Mouse (Mus musculus) hindbrain, embryonic 12.5 days (tissue): ENCODE results near the gene Unc80. TPM values are rescaled to one million over a fixed set of nuclear protein-coding genes. Genes with fewer than 3 reads are reported as not detected.

Source experiments
- ATAC-seq: fragments of 200-750 bp; cut with Nextera tagmentation; 2 replicates; pipeline ENCODE4 v1.8.0; 2017; ENCODE audit warnings: moderate TSS enrichment; ENCODE audit not compliant: low FRiP score
- H3K27ac ChIP-seq: fragments of 300-500 bp; sonication (generic); 2 replicates; pipeline ENCODE4 v1.5.1; 2016; ENCODE audit warnings: mild to moderate bottlenecking
- H3K27me3 ChIP-seq: fragments of 300-500 bp; sonication (generic); 2 replicates; pipeline ENCODE4 v1.6.1; 2016; ENCODE audit warnings: mild to moderate bottlenecking
- H3K36me3 ChIP-seq: fragments of 300-500 bp; sonication (generic); 2 replicates; pipeline ENCODE4 v1.6.1; 2016; ENCODE audit warnings: mild to moderate bottlenecking
- H3K4me1 ChIP-seq: fragments of 300-500 bp; sonication (generic); 2 replicates; pipeline ENCODE4 v1.6.1; 2016
- H3K4me2 ChIP-seq: fragments of 300-500 bp; sonication (generic); replicated peaks from 2 replicates; pipeline ENCODE4 v1.6.1; 2016; ENCODE audit warnings: mild to moderate bottlenecking
- H3K4me3 ChIP-seq: fragments of 300-500 bp; sonication (generic); 2 replicates; pipeline ENCODE4 v1.5.1; 2016; ENCODE audit warnings: mild to moderate bottlenecking
- H3K9ac ChIP-seq: fragments of 300-500 bp; sonication (generic); 2 replicates; pipeline ENCODE4 v1.6.1; 2016; ENCODE audit warnings: mild to moderate bottlenecking, moderate library complexity
- H3K9me3 ChIP-seq: fragments of 300-500 bp; sonication (generic); replicated peaks from 2 replicates; pipeline ENCODE4 v1.6.1; 2016; ENCODE audit warnings: mild to moderate bottlenecking
- WGBS: fragments of 180-500 bp; shearing (Covaris S2); methylation state at CpG from one replicate; pipeline ENCODE4 v1.1.7; 2016; 5-methylcytosine and 5-hydroxymethylcytosine counted together
- polyA plus RNA-seq: library from polyadenylated mRNA; unstranded; fragments of >200 nt; fragmentation: Nextera tagmentation; extraction: Ambion mirVana; gene quantifications from 2 replicates; pipeline ENCODE4 v1.2.1, GENCODE M21; 2016

Gene Unc80
- polyA plus RNA-seq, 1 experiment from 2014 or later, result 1.5 TPM

- WGBS, result 68% methylated on average over 1 of the region's 1 CpGs
- Histone ChIP-seq H3K36me3 (no peaks in the 10 kb centered on the region), H3K9me3 (no peaks in the 10 kb centered on the region), H3K27ac (no peak overlapping the region), H3K4me1 (peaks cover 3% of the 10 kb centered on the region), H3K4me2 (no peak overlapping the region), H3K27me3 (no peaks in the 10 kb centered on the region), H3K9ac (no peak overlapping the region), H3K4me3 (no peak overlapping the region)
- ATAC-seq, result no peak
These were observed 181.8 kb downstream of the Unc80 start for GRCm38 (mm10) chr1:66650006-66650405.

DNA sequence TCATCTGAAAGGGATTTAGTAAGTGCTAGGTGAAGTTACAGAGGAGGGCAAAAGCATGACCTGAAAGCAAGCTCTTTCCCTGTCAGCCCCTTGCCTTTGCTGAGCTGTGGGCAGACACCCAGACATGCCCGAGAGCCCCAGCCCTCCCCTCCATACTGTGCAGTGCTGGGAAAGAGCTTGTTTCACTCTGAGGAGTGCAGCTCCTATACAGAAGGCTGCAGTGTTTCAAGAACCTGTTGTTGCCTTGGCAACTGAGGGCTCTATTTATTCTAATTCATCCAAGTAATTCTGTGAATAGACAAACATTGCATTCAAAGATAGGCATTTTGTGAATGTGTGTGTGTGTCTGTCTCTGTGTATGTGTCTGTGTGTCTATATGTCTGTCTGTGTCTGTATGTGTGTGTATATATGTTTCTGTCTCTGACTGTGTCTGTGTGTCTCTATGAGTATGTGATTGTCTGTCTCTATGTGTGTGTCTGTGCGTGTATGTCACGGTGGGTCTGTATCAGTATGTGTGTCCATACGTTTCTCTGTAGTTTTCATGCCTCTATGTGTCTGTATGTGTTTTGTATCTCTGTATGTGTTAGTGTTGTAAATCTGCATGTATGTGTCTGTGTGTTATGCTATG is 187.1 kb downstream of the Unc80 start:
- Histone ChIP-seq H3K4me1 (peaks cover 8% of the 10 kb centered on the region), H3K4me3 (no peak overlapping the region), H3K9me3 (no peaks in the 10 kb centered on the region), H3K36me3 (no peaks in the 10 kb centered on the region), H3K4me2 (no peak overlapping the region), H3K27me3 (no peaks in the 10 kb centered on the region), H3K27ac (peak overlapping the region; percentile 66), H3K9ac (no peak overlapping the region)
- WGBS, result 39% methylated on average over 4 of the region's 4 CpGs
- peak; percentile 98 for ATAC-seq

- no peak overlapping the region for H3K9ac ChIP-seq
- no peaks in the 10 kb centered on the region for H3K36me3 ChIP-seq
- no peak overlapping the region for H3K4me2 ChIP-seq
- no peaks in the 10 kb centered on the region for H3K27me3 ChIP-seq
- H3K9me3 ChIP-seq, result no peaks in the 10 kb centered on the region
- peaks cover 8% of the 10 kb centered on the region for H3K4me1 ChIP-seq
- no peak overlapping the region for H3K27ac ChIP-seq
- ATAC-seq, result peak; percentile 55; the same call in 1 of the 2 replicates
- no peak overlapping the region for H3K4me3 ChIP-seq
These were observed 187.6 kb downstream of the Unc80 start for GRCm38 (mm10) chr1:66655747-66656119.

DNA sequence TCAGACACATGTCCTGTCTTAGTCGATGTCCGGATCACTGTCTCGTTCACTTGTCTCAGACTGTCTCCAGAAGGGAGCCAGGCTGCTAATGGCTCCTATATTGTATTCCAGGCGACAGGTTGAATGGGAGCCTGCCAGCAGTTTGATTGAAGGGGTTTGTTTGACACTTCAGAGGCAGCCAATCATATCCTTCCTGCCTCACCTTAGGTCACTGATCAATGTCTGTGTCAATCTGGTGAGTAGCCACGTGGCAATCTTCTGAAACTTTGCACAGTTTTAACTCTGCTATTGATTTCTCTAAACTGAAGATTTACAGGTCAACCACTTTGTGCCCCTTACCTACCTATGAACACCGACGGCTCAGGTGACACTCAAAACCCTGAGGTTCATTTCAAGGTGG is 203.3 kb downstream of the Unc80 start:
- H3K4me3 ChIP-seq, result no peak overlapping the region
- no peaks in the 10 kb centered on the region for H3K27me3 ChIP-seq
- no peak overlapping the region for H3K4me2 ChIP-seq
- H3K4me1 ChIP-seq, result no peaks in the 10 kb centered on the region
- no peak overlapping the region for H3K9ac ChIP-seq
- no peak for ATAC-seq
- 61% methylated on average over 7 of the region's 7 CpGs for WGBS
- no peak overlapping the region for H3K27ac ChIP-seq
- H3K36me3 ChIP-seq, result no peaks in the 10 kb centered on the region
- no peaks in the 10 kb centered on the region for H3K9me3 ChIP-seq

DNA sequence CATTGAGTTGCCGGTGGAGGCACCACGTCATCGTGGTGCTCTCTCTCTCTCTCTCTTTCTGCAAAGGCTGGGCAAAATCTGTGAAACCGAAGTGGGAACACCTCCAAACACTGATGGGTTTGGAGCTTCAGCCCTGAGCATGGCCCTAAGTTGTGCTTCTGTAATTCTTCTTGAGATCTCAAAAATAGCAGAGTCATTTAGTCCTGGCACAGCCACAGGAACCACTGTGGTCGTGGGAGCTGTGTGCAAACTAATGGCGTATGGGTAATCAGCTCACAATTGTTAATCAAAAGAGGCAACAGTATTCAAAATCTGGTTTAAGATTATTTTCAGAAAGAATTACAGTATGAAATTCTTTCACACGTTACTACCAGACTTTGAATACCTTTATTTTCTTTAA is 204.6 kb downstream of the Unc80 start:
- 92% methylated on average over 7 of the region's 7 CpGs for WGBS
- no peaks in the 10 kb centered on the region for H3K9me3 ChIP-seq
- H3K36me3 ChIP-seq, result no peaks in the 10 kb centered on the region
- no peaks in the 10 kb centered on the region for H3K27me3 ChIP-seq
- H3K4me1 ChIP-seq, result no peaks in the 10 kb centered on the region
- H3K4me3 ChIP-seq, result no peak overlapping the region
- ATAC-seq, result no peak
- no peak overlapping the region for H3K4me2 ChIP-seq
- no peak overlapping the region for H3K27ac ChIP-seq
- no peak overlapping the region for H3K9ac ChIP-seq

DNA sequence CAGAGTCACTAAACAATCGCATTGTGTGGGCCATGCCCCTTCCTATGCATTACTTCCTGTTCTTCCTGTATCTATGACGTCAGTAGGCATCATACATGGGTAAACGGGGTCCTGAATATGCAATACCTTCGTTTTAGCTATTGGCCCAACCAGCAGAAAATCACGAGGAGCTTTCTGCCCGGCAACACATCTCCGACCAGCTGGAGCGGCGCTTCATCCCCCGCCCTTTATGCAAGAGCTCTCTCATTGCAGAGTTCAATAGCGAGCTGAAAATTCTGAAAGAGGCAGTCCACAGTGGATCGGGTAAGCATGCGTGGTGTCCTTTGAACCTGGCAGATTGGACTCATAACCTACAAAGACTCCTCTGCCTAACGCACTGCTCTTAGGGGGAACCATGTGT is 209.8 kb downstream of the Unc80 start:
- Histone ChIP-seq H3K4me3 (no peak overlapping the region), H3K4me1 (no peaks in the 10 kb centered on the region), H3K27me3 (no peaks in the 10 kb centered on the region), H3K9me3 (no peaks in the 10 kb centered on the region), H3K4me2 (no peak overlapping the region), H3K27ac (no peak overlapping the region), H3K9ac (no peak overlapping the region), H3K36me3 (no peaks in the 10 kb centered on the region)
- WGBS, result 74% methylated on average over 14 of the region's 14 CpGs
- ATAC-seq, result no peak

- ATAC-seq, result no peak
- H3K4me1 ChIP-seq, result no peaks in the 10 kb centered on the region
- H3K9ac ChIP-seq, result no peak overlapping the region
- no peaks in the 10 kb centered on the region for H3K27me3 ChIP-seq
- H3K27ac ChIP-seq, result no peak overlapping the region
- 48% methylated on average over 2 of the region's 2 CpGs for WGBS
- no peaks in the 10 kb centered on the region for H3K9me3 ChIP-seq
- H3K4me2 ChIP-seq, result no peak overlapping the region
- H3K4me3 ChIP-seq, result no peak overlapping the region
- no peaks in the 10 kb centered on the region for H3K36me3 ChIP-seq
These were observed 210.5 kb downstream of the Unc80 start for GRCm38 (mm10) chr1:66678662-66679061.

- Histone ChIP-seq H3K27me3 (no peaks in the 10 kb centered on the region), H3K27ac (no peak overlapping the region), H3K9ac (no peak overlapping the region), H3K36me3 (no peaks in the 10 kb centered on the region), H3K4me3 (no peak overlapping the region), H3K9me3 (no peaks in the 10 kb centered on the region), H3K4me1 (no peaks in the 10 kb centered on the region), H3K4me2 (no peak overlapping the region)
- 83% methylated on average over 5 of the region's 5 CpGs for WGBS
- no peak for ATAC-seq
These were observed 214.8 kb downstream of the Unc80 start for GRCm38 (mm10) chr1:66682974-66683373.

- WGBS, result 65% methylated on average over 3 of the region's 3 CpGs
These were observed 223.6 kb downstream of the Unc80 start for GRCm38 (mm10) chr1:66691772-66692171.

GRCm38 (mm10) chr1:66692308-66692707 is 224.1 kb downstream of the Unc80 start:
- Histone ChIP-seq H3K27me3 (no peaks in the 10 kb centered on the region), H3K36me3 (no peaks in the 10 kb centered on the region), H3K27ac (no peak overlapping the region), H3K4me2 (no peak overlapping the region), H3K9ac (no peak overlapping the region), H3K4me3 (no peak overlapping the region), H3K4me1 (no peaks in the 10 kb centered on the region), H3K9me3 (no peaks in the 10 kb centered on the region)
- ATAC-seq, result no peak
- 81% methylated on average over 1 of the region's 1 CpGs for WGBS

More at GRCm38 (mm10) chr1:66691772-66692171, 223.6 kb downstream of the Unc80 start:
- no peak overlapping the region for H3K4me2 ChIP-seq
- H3K27me3 ChIP-seq, result no peaks in the 10 kb centered on the region
- ATAC-seq, result no peak
- H3K36me3 ChIP-seq, result no peaks in the 10 kb centered on the region
- no peaks in the 10 kb centered on the region for H3K9me3 ChIP-seq
- H3K9ac ChIP-seq, result no peak overlapping the region
- no peaks in the 10 kb centered on the region for H3K4me1 ChIP-seq
- no peak overlapping the region for H3K4me3 ChIP-seq
- H3K27ac ChIP-seq, result no peak overlapping the region

DNA sequence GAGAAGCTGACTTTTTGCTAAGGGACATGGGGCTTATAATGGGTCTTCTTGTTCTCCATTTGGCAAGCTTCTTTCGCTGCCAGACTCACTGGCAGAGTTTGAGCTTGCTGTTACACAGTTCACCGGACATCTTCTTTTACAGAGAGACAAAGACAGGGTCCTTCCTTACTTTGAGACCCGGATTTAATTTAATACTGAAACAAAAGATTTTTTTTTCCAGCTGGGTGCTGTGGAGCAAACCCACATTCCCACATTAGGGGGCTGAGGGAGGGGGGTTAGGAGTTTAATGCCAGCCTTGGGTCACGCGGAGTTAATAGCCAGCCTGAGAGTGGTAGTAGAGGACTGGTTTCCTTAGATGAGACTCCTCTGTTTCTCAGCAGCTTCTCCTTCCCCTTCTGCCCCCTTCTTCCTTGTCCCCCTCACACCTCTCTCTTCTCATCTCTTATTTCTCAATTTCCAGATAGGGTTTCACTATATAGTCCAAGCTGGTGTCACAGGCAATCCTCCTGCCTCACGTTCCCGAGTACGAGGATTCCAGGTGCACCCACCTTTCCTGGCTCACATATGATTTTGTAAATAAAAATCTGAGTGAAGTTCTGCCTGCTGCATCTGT is 224.7 kb downstream of the Unc80 start:
- Histone ChIP-seq H3K9ac (no peak overlapping the region), H3K9me3 (no peaks in the 10 kb centered on the region), H3K36me3 (no peaks in the 10 kb centered on the region), H3K27me3 (no peaks in the 10 kb centered on the region), H3K4me1 (no peaks in the 10 kb centered on the region), H3K4me3 (no peak overlapping the region), H3K4me2 (no peak overlapping the region), H3K27ac (no peak overlapping the region)
- ATAC-seq, result no peak; the same call in 1 of the 2 replicates
- 78% methylated on average over 8 of the region's 8 CpGs for WGBS

- H3K4me1 ChIP-seq, result no peaks in the 10 kb centered on the region
- no peaks in the 10 kb centered on the region for H3K9me3 ChIP-seq
- H3K27me3 ChIP-seq, result no peaks in the 10 kb centered on the region
- no peak overlapping the region for H3K27ac ChIP-seq
- 81% methylated on average over 5 of the region's 5 CpGs for WGBS
- ATAC-seq, result no peak
- H3K4me3 ChIP-seq, result no peak overlapping the region
- no peak overlapping the region for H3K4me2 ChIP-seq
- H3K36me3 ChIP-seq, result no peaks in the 10 kb centered on the region
- no peak overlapping the region for H3K9ac ChIP-seq
These were observed 226.1 kb downstream of the Unc80 start for GRCm38 (mm10) chr1:66694266-66694665.

- 68% methylated on average over 7 of the region's 7 CpGs for WGBS
- Histone ChIP-seq H3K4me1 (no peaks in the 10 kb centered on the region), H3K27me3 (no peaks in the 10 kb centered on the region), H3K9ac (no peak overlapping the region), H3K4me3 (no peak overlapping the region), H3K9me3 (no peaks in the 10 kb centered on the region), H3K4me2 (no peak overlapping the region), H3K36me3 (no peaks in the 10 kb centered on the region), H3K27ac (no peak overlapping the region)
- ATAC-seq, result no peak
These were observed 227.1 kb downstream of the Unc80 start for GRCm38 (mm10) chr1:66695296-66695695.
